Mouse (Mus musculus) stomach, embryonic 16.5 days (tissue): ENCODE data around the gene Pnpla2. TPM values are rescaled to one million over a fixed set of nuclear protein-coding genes. Genes with fewer than 3 reads are reported as not detected.

ENCODE experiments used
- ATAC-seq: fragments of 200-750 bp; cut with Nextera tagmentation; 2 replicates; pipeline ENCODE4 v1.8.0; 2017; ENCODE audit warnings: moderate number of reproducible peaks, moderate TSS enrichment; ENCODE audit not compliant: insufficient read depth, low FRiP score
- H3K27ac ChIP-seq: fragments of 300-500 bp; sonication (generic); 2 replicates; pipeline ENCODE4 v1.5.1; 2014; ENCODE audit warnings: low read length
- H3K27me3 ChIP-seq: fragments of 300-500 bp; sonication (generic); 2 replicates; pipeline ENCODE4 v1.6.1; 2014; ENCODE audit warnings: low read length, control low read depth, mixed read lengths; ENCODE audit not compliant: control insufficient read depth, insufficient read depth
- H3K36me3 ChIP-seq: fragments of 300-500 bp; sonication (generic); 2 replicates; pipeline ENCODE4 v1.6.1; 2014; ENCODE audit warnings: low read length; ENCODE audit not compliant: control insufficient read depth, insufficient read depth
- H3K4me1 ChIP-seq: fragments of 300-500 bp; sonication (generic); 2 replicates; pipeline ENCODE4 v1.6.1; 2014; ENCODE audit warnings: low read length, control low read depth, mixed read lengths; ENCODE audit not compliant: control insufficient read depth, insufficient read depth
- H3K4me2 ChIP-seq: fragments of 300-500 bp; sonication (generic); 2 replicates; pipeline ENCODE4 v1.6.1; 2014; ENCODE audit warnings: low read depth, low read length, mixed read lengths
- H3K4me3 ChIP-seq: fragments of 300-500 bp; sonication (generic); replicated peaks from 2 replicates; pipeline ENCODE4 v1.5.1; 2014; ENCODE audit warnings: mild to moderate bottlenecking, low read length
- H3K9ac ChIP-seq: fragments of 300-500 bp; sonication (generic); 2 replicates; pipeline ENCODE4 v1.6.1; 2014; ENCODE audit warnings: low read length
- H3K9me3 ChIP-seq: fragments of 300-500 bp; sonication (generic); replicated peaks from 2 replicates; pipeline ENCODE4 v1.6.1; 2016; ENCODE audit warnings: low read length, control low read depth; ENCODE audit not compliant: control insufficient read depth
- WGBS: fragments of 180-500 bp; shearing (Covaris S2); extraction: QIAGEN DNeasy Blood & Tissue Kit; methylation state at CpG from one replicate; pipeline ENCODE4 v1.1.7; 2014; 5-methylcytosine and 5-hydroxymethylcytosine counted together
- polyA plus RNA-seq: library from polyadenylated mRNA; unstranded; fragments of >200 nt; fragmentation: Nextera tagmentation; extraction: Ambion mirVana; gene quantifications from 2 replicates; pipeline ENCODE4 v1.2.1, GENCODE M21; 2015

Gene Pnpla2
- polyA plus RNA-seq, 1 experiment from 2014 or later = 34.0 TPM

GRCm38 (mm10) chr7:141475011-141475804 is 20.2 kb downstream of the Pnpla2 start, which contains the start of the genes Polr2l and Tspan4:
TSS of gene Polr2l (minus strand) at chr7:141475132.
TSS of gene Tspan4 (plus strand) at chr7:141475240.
- Histone ChIP-seq H3K4me3 (peak within 1 kb of the TSS; percentile 72), H3K4me1 (peaks cover 36% of the 10 kb centered on the region), H3K27ac (peak within 1 kb of the TSS; percentile 97), H3K4me2 (peak within 1 kb of the TSS; percentile 81), H3K9me3 (no peaks in the 10 kb centered on the region), H3K36me3 (peaks cover 6% of the 10 kb centered on the region; the same call in 1 of the 2 replicates), H3K27me3 (no peaks in the 10 kb centered on the region), H3K9ac (peak within 1 kb of the TSS; percentile 82)
- WGBS = under 1% methylated on average over 86 of the region's 87 CpGs
- ATAC-seq = peak; percentile 72

GRCm38 (mm10) chr7:141475805-141476158 is 20.8 kb downstream of the Pnpla2 start:
- peak overlapping the region; percentile 82 for H3K9ac ChIP-seq
- H3K4me3 ChIP-seq = peak overlapping the region; percentile 72
- peak overlapping the region; percentile 97 for H3K27ac ChIP-seq
- H3K4me2 ChIP-seq = peak overlapping the region; percentile 81
- under 1% methylated on average over 12 of the region's 12 CpGs for WGBS
- H3K36me3 ChIP-seq = peaks cover 6% of the 10 kb centered on the region; the same call in 1 of the 2 replicates
- peaks cover 36% of the 10 kb centered on the region for H3K4me1 ChIP-seq
- H3K9me3 ChIP-seq = no peaks in the 10 kb centered on the region
- H3K27me3 ChIP-seq = no peaks in the 10 kb centered on the region
- ATAC-seq = no peak

- H3K9me3 ChIP-seq = no peaks in the 10 kb centered on the region
- peak overlapping the region; percentile 72 for H3K4me3 ChIP-seq
- peaks cover 42% of the 10 kb centered on the region for H3K4me1 ChIP-seq
- 0 out of 2 replicates have a peak, but pooled peaks cover 2% of the 10 kb centered on the region for H3K36me3 ChIP-seq
- peak overlapping the region; percentile 81 for H3K4me2 ChIP-seq
- H3K9ac ChIP-seq = peak overlapping the region; percentile 82
- WGBS = 2% methylated on average over 17 of the region's 17 CpGs
- peak; percentile 81 for ATAC-seq
- peak overlapping the region; percentile 97 for H3K27ac ChIP-seq
- H3K27me3 ChIP-seq = 0 out of 2 replicates have a peak, but pooled peaks cover 1% of the 10 kb centered on the region
Measured at GRCm38 (mm10) chr7:141476226-141476980, 21.4 kb downstream of the Pnpla2 start.

GRCm38 (mm10) chr7:141476981-141477370 is 22.0 kb downstream of the Pnpla2 start:
- H3K27ac ChIP-seq = peak overlapping the region; percentile 97
- 0 out of 2 replicates have a peak, but pooled peaks cover 4% of the 10 kb centered on the region for H3K27me3 ChIP-seq
- H3K4me1 ChIP-seq = peaks cover 47% of the 10 kb centered on the region
- ATAC-seq = no peak
- H3K9ac ChIP-seq = peak overlapping the region; percentile 82
- peak overlapping the region; percentile 81 for H3K4me2 ChIP-seq
- H3K9me3 ChIP-seq = no peaks in the 10 kb centered on the region
- no peaks in the 10 kb centered on the region for H3K36me3 ChIP-seq
- 3% methylated on average over 7 of the region's 7 CpGs for WGBS
- H3K4me3 ChIP-seq = peak overlapping the region; percentile 72

- Histone ChIP-seq H3K36me3 (no peaks in the 10 kb centered on the region), H3K4me3 (no peak overlapping the region; the same call in 1 of the 2 replicates), H3K27me3 (0 out of 2 replicates have a peak, but pooled peaks cover 8% of the 10 kb centered on the region), H3K9me3 (no peaks in the 10 kb centered on the region), H3K9ac (peak overlapping the region; percentile 82), H3K27ac (peak overlapping the region; percentile 97), H3K4me2 (peak overlapping the region; percentile 81), H3K4me1 (peaks cover 53% of the 10 kb centered on the region)
- ATAC-seq = no peak
- 31% methylated on average over 4 of the region's 4 CpGs for WGBS
Measured at GRCm38 (mm10) chr7:141477578-141478269, 22.7 kb downstream of the Pnpla2 start.

- Histone ChIP-seq H3K9ac (0 out of 2 replicates have a peak overlapping the region, but pooled peaks have one; percentile 82), H3K9me3 (no peaks in the 10 kb centered on the region), H3K4me1 (peaks cover 55% of the 10 kb centered on the region), H3K4me2 (no peak overlapping the region), H3K4me3 (no peak overlapping the region), H3K27ac (peak overlapping the region; percentile 97; the same call in 1 of the 2 replicates), H3K27me3 (0 out of 2 replicates have a peak, but pooled peaks cover 8% of the 10 kb centered on the region), H3K36me3 (no peaks in the 10 kb centered on the region)
- ATAC-seq = no peak
- 63% methylated on average over 5 of the region's 5 CpGs for WGBS
Measured at GRCm38 (mm10) chr7:141478270-141478748, 23.3 kb downstream of the Pnpla2 start.

GRCm38 (mm10) chr7:141480842-141481497 is 26.0 kb downstream of the Pnpla2 start:
- no peak overlapping the region for H3K4me3 ChIP-seq
- H3K36me3 ChIP-seq = no peaks in the 10 kb centered on the region
- H3K4me2 ChIP-seq = peak overlapping the region; percentile 88
- 10% methylated on average over 10 of the region's 10 CpGs for WGBS
- 0 out of 2 replicates have a peak, but pooled peaks cover 8% of the 10 kb centered on the region for H3K27me3 ChIP-seq
- ATAC-seq = no peak
- H3K9ac ChIP-seq = no peak overlapping the region
- no peaks in the 10 kb centered on the region for H3K9me3 ChIP-seq
- no peak overlapping the region for H3K27ac ChIP-seq
- peaks cover 49% of the 10 kb centered on the region for H3K4me1 ChIP-seq
